Mouse (Mus musculus) ovary, postnatal 14 days (tissue): ENCODE measurements around the gene Il11ra1.
"Not testable (repeated sequence)": the region's sequence is repeated elsewhere in the genome, so short reads cannot be mapped to it uniquely, and the experiment has no call there.

Source experiments
- DNase-seq: peaks from one replicate; pipeline ENCODE4 v3.0.0; 2022; ENCODE audit warnings: low spot score

Il11ra1 gene

GRCm38 (mm10) chr4:41699783-41700182 lies at the start of gene Il11ra1:
Gene Il11ra1 (plus strand): TSS chr4:41699989.
- DNase-seq = not testable (repeated sequence)

- peak; percentile 65 for DNase-seq
Observed at GRCm38 (mm10) chr4:41653296-41653695, 46.5 kb upstream of the Il11ra1 start.

- DNase-seq = no peak
Observed at GRCm38 (mm10) chr4:41653730-41654129, 46.1 kb upstream of the Il11ra1 start.

DNA sequence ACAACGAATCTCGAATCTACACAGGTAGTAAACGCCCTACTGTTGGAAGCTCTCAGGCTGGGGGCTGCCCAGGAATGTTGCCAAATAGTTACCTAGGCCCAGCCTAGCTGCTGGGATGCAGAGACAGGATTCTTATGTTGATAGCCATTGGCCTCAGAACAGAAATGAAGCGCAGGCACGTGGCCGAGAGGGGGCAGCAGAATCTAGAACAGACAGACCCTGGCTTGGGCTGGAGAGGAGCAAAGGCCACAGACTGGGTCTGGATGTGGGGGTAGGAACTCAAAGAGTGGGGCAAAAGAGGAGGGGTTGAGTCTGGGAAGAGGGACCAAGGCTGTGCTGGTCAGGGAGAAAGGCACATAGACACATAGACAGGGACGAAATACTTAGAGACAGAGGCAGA lies 45.6 kb upstream of the Il11ra1 start:
- DNase-seq = peak; percentile 52

DNA sequence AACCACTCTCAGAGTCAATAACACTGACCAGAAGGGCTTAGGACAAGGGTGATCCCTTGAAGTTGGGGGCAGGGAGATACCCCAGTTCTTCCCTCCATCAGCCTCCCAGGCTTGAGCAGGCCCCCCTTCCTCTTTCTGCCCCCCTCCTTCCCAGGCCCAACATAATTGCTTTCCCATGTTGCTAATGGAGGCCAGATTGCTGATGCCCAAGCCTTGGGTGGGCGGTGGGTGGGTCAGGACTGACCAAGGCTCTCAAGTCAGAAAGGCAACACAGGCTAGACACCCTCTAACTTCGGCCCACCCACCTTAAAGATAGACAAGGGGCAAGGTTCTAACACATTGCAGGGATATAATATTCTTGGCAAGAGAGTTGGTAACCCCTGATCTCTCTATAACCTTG lies 44.3 kb upstream of the Il11ra1 start:
- DNase-seq = no peak

- DNase-seq = no peak
Observed at GRCm38 (mm10) chr4:41658566-41659384, 41.0 kb upstream of the Il11ra1 start.

- DNase-seq = no peak
Observed at GRCm38 (mm10) chr4:41659556-41659955, 40.2 kb upstream of the Il11ra1 start.

DNA sequence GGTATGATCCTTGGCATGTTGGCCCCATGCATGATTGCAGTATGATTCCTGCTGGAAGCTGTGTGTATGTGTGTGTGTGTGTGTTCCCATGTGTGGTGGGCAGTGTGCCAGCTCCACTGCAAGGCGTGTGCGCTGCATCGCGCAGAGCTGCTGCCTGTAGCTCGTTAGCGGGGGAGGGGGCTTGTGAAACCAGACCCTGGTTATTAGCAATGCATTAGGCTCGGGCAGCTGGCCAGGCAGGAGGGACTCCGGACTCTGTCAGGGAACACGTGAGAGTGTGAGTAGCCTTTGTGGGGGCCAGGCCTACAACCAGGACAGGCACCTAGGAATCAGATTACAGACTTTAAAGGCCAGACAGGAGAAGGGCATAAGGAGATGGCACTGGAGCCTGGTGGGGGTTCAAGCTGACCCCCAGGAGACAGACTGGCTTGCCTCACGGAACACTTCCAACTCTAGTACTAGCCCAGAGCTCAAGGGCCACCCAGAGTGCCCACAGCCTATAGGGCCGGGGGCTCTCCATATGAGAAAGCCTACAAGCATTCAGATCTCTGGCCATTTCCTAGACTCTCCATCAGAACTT lies 38.8 kb upstream of the Il11ra1 start:
- no peak for DNase-seq

DNA sequence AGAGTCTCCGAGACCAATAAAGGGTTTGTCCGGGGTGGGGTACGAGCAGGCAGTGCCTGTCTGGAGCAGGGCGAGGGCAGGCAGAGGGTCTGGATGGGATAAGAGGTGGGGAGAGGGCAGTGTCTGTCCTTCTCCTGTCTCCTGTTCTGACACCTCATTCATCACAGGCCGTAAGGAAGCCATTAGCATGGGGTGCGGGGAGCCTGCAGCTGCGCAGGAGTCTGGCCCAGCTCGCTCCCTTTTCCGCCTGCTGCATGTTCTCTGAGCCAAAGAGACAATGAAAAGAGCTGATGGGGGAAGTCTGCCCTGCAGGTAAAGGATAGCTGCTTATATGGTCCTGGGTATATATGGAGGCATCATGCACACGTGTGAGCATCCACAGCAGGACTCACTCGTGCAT lies 37.1 kb upstream of the Il11ra1 start:
- no peak for DNase-seq

DNA sequence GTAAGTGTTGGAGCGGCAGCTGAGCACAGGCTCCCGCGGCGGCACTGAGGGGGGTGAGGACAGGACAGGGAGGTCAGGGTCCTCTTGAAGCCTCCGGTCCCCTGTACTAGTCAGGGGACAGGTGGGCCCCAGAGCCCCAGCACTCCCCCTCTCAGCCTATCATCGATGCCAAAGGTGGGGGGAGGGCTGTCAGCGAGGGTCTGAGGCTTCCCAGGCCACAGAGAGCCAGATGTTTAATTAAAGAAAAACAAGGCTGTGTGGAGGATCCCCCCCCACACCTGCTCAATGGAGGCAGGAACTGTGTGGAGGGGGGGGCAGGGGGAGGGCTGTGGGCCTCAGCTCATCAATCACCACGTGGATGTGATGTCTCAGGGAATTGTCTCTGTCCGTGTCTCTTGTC lies 36.2 kb upstream of the Il11ra1 start:
- DNase-seq = no peak

GRCm38 (mm10) chr4:41664533-41664932 lies 35.3 kb upstream of the Il11ra1 start:
- no peak for DNase-seq

- no peak for DNase-seq
Observed at GRCm38 (mm10) chr4:41665009-41665675, 34.6 kb upstream of the Il11ra1 start.

- no peak for DNase-seq
Observed at GRCm38 (mm10) chr4:41666646-41667045, 33.1 kb upstream of the Il11ra1 start.

- DNase-seq = no peak
Observed at GRCm38 (mm10) chr4:41670836-41671235, 29.0 kb upstream of the Il11ra1 start.

GRCm38 (mm10) chr4:41671500-41671899 lies 28.3 kb upstream of the Il11ra1 start:
- no peak for DNase-seq

GRCm38 (mm10) chr4:41671963-41672480 lies 27.8 kb upstream of the Il11ra1 start:
- DNase-seq = no peak

DNA sequence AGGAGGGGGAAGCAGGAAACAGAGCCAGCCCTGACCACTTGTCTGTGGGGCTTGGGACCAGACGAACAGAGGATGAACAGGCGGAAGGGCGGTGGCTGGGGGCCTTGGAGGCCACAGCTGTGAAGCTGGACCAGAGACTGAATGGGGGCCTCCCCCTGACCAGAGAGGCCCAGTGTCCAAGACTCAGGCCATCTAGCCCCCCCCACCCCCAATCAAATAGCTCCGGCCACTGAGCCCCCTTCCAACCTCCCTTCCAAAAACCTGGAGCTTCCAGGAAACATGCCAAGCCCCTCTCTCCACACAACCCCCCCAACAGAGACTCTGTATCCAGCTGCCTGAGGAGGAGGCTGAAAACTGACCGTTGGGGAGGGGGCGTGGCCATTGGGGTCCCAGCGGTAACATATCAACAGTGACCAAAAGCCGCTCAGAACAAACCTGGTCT lies 27.2 kb upstream of the Il11ra1 start:
- no peak for DNase-seq

DNA sequence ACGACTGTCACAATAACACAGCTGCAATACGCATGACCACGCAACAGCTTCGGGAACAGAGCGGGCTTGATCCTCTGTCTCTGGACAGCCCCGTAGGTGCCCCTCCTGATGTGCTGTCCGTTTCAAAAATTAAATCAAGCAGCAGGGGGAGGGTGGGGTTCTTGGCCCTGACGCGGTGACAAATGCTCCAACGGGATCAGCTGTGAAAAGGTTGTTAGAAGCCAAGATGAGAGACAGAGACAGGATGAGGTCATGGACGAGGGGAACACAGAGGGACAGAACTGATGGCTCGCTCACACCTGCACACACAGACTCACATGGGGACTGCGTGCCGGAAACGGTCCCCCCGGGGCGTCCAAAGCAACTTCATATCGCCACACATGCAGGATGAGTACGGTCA lies 26.6 kb upstream of the Il11ra1 start:
- DNase-seq = no peak

DNA sequence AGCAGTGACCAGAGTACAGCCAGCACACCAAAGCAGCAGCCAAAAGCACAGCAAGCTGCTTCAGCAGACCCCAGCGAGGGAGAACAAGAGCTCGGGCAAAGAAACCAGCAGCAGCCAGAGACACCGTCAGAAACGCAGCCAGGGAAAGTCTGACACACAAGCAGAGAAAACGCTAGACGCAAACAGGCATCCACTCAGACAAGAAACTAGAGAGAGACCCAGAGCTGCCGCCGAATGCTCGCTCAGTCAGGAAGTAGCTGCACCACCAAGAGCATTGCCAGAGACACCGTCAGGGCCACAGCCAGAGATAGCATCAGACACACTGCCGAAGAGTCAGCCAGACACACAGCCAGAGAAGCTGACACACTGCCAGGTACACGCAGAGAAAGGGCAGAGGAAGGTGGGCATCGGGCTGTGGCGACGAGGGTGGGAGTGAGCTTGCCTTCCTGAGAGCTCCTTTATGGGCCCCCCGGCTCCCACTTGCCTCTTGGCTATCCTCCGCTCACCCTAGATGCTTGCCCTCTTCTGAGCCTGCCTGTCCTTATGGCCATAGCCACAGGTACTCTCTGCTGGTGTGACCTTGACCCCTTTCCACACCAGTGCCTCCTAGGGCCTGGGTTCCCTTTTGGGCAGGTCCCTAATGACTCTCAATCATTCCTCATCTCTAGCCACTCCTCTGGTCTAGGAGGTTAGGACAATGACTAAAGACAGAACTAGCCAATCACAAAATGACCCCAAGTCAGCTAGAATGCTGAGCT lies 23.4 kb upstream of the Il11ra1 start:
- no peak for DNase-seq

DNA sequence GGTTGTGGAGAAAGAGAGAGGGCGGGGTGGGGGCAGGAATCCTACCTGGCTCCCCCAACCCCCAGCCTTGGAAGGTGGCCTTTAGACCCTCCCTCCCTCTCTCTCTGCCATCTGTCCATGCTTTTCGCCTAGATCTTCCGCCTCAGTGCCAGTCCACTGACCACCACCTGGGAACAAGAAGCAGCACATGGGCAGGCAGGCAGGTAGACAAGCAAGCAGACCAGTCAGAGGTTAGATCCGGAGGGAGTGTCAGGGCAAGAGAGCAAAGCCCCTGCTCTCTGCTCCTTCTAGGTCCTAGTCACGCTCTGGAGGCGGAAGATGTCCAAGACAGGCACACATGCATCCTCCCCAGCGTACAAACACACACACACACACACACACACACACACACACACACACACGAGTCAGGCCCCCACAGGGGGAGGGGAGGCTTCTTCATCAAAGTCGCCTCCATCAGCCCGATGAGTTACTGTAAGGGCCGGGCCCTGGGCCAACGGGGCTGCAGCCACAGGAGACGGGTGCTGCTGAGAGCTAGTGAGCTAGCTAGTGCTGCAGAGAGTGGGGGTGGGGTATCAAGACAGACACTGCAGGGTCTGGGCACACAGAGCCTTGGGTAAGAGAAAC lies 22.7 kb upstream of the Il11ra1 start:
- no peak for DNase-seq

DNA sequence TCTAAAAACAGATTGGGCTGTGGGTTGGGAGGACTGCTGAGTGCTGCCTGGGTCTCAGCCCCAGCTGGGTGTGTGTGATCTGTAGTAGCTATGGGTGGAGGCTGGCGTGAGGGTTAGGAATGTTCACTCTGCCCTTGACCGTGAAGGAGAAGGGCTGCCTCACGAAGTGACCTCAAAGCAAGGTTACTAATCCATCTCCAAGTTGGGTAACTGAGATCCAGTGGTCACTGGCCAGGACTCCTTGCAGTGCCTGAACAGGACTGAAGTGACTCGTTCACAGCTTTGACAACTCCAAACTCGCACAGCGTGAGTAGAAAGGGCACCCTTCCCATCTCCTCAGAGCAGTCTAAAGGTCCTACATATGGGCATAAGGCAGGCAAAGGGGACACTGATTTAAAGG lies 20.9 kb upstream of the Il11ra1 start:
- DNase-seq = no peak

- DNase-seq = no peak
Observed at GRCm38 (mm10) chr4:41679291-41679690, 20.5 kb upstream of the Il11ra1 start.
